Mouse (Mus musculus): ENCODE results near the gene Zmynd8. TPM values are rescaled to one million over a fixed set of nuclear protein-coding genes. Genes with fewer than 3 reads are reported as not detected.

Zmynd8 gene
- polyA plus RNA-seq, 1 experiment from 2014 or later, result 57.6 TPM

DNA sequence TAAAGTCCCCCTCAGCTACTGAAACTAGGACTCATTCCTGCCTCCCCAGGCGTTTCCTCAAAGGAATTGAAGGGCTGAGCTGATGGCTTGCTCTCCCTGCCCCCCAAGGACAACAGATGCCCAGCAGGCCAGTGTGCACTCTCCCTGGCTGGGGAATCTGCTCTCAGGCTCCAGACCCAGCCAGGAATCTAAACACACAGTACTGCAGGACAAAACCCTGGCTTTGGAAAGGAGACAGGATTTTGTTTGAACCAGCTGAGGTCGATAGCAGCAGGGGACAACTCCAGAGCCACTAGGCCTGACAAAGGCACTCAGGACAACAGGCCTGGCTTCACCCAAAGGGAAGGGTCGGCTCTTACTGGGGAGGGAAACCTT, 12.3 kb downstream of the Zmynd8 start:
- no peak overlapping the region for H3K4me2 ChIP-seq (replicated peaks; ENCODE audit: low read depth, low read length)
- peaks cover 76% of the 10 kb centered on the region for H3K4me1 ChIP-seq (ENCODE audit: control insufficient read depth, insufficient read depth, low read length)
- WGBS, result 3% methylated on average over 3 of the region's 3 CpGs

DNA sequence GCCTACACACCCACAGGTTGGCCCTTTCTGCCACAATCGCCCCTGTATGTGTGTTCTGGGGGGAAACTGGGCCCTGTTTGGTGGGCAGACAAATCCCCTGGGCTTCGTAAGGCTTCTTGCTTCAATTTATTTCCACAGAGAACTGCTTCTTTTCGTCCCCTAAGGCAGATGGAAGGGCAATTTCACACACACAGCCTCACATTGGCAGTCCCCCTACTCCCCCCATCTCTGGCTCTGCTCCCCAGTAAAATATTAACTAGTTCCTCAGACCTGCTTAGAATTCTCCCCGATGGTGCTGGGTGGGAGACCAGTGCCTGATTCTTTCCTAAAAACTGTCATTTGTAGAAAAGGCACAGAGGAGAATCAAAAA, 12.9 kb downstream of the Zmynd8 start:
- peak overlapping the region; percentile 12; the same call in 1 of the 2 replicates for H3K4me2 ChIP-seq (replicated peaks; ENCODE audit: low read depth, low read length)
- H3K4me1 ChIP-seq (ENCODE audit: control insufficient read depth, insufficient read depth, low read length), result peaks cover 81% of the 10 kb centered on the region
- no peaks in the 10 kb centered on the region for H3K9me3 ChIP-seq (ENCODE audit: control insufficient read depth, low read depth, low read length)
- H3K4me3 ChIP-seq (ENCODE audit: low read depth, low read length), result no peak overlapping the region
- no peak for ATAC-seq (ENCODE audit: insufficient number of reproducible peaks, insufficient read depth, low FRiP score, low read depth)
- no peaks in the 10 kb centered on the region for H3K27me3 ChIP-seq (ENCODE audit: control insufficient read depth, insufficient read depth, low read length)
- no peaks in the 10 kb centered on the region for H3K36me3 ChIP-seq (ENCODE audit: control insufficient read depth, insufficient read depth, low read length)
- WGBS, result 21% methylated on average over 4 of the region's 4 CpGs
- peak overlapping the region; percentile 100 for H3K27ac ChIP-seq (ENCODE audit: low read length)
- peak overlapping the region; percentile 71; the same call in 1 of the 2 replicates for H3K9ac ChIP-seq (replicated peaks; ENCODE audit: low read depth, low read length)

More for the DNA sequence above, 12.3 kb downstream of the Zmynd8 start:
- H3K4me3 ChIP-seq (ENCODE audit: low read depth, low read length), result no peak overlapping the region
- no peak for ATAC-seq (ENCODE audit: insufficient number of reproducible peaks, insufficient read depth, low FRiP score, low read depth)
- H3K27ac ChIP-seq (ENCODE audit: low read length), result peak overlapping the region; percentile 100
- no peaks in the 10 kb centered on the region for H3K27me3 ChIP-seq (ENCODE audit: control insufficient read depth, insufficient read depth, low read length)
- H3K9me3 ChIP-seq (ENCODE audit: control insufficient read depth, low read depth, low read length), result no peaks in the 10 kb centered on the region
- no peaks in the 10 kb centered on the region for H3K36me3 ChIP-seq (ENCODE audit: control insufficient read depth, insufficient read depth, low read length)
- peak overlapping the region; percentile 0; the same call in 1 of the 2 replicates for H3K9ac ChIP-seq (replicated peaks; ENCODE audit: low read depth, low read length)

DNA sequence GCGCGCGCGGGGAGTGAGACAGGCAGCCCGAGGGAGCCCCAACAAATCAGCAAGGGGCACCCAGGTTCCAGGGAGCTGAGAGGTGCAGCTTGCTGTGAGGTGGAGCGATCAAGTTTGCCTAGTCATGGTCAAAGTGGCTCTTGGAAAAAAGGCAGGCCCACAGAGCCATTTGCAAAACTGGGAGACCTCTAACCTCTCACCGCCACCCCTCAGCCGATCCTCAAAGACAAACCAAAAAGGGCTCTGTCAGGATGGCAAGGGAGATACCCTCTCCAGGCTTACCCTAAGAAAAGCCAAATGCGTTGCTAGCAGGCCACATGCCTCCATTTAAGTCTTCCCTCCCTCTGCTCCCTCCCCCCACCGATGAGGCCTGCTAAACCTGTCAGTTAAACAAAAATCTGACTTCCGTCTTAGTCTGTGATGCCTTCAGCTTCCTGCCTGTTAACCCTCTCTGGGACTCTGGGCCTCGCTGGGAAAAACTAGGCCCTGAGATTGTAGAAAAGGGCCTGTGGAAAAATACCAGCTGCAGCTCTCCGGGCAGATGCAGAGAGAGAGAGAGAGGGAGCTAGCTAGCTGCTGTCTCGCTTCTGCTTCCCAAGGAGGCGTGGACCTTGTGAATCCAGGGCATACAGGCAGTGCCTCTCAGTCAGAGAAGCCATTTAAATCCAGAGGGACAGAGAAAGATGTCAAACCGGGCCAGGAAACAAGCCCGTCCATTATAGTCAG, 13.4 kb downstream of the Zmynd8 start:
- Histone ChIP-seq H3K36me3 (ENCODE audit: control insufficient read depth, insufficient read depth, low read length) (no peaks in the 10 kb centered on the region), H3K27me3 (ENCODE audit: control insufficient read depth, insufficient read depth, low read length) (no peaks in the 10 kb centered on the region), H3K4me3 (ENCODE audit: low read depth, low read length) (no peak overlapping the region), H3K4me1 (ENCODE audit: control insufficient read depth, insufficient read depth, low read length) (peaks cover 87% of the 10 kb centered on the region), H3K9me3 (ENCODE audit: control insufficient read depth, low read depth, low read length) (no peaks in the 10 kb centered on the region), H3K4me2 (replicated peaks; ENCODE audit: low read depth, low read length) (peak overlapping the region; percentile 12; the same call in 1 of the 2 replicates), H3K9ac (replicated peaks; ENCODE audit: low read depth, low read length) (peak overlapping the region; percentile 71; the same call in 1 of the 2 replicates), H3K27ac (ENCODE audit: low read length) (peak overlapping the region; percentile 100)
- peak; percentile 31; the same call in 1 of the 2 replicates for ATAC-seq (ENCODE audit: insufficient number of reproducible peaks, insufficient read depth, low FRiP score, low read depth)
- 7% methylated on average over 13 of the region's 17 CpGs for WGBS

GRCm38 (mm10) chr2:165884577-165885224, 14.1 kb downstream of the Zmynd8 start:
- ATAC-seq (ENCODE audit: insufficient number of reproducible peaks, insufficient read depth, low FRiP score, low read depth), result peak; percentile 47
- Histone ChIP-seq H3K36me3 (ENCODE audit: control insufficient read depth, insufficient read depth, low read length) (no peaks in the 10 kb centered on the region), H3K27me3 (ENCODE audit: control insufficient read depth, insufficient read depth, low read length) (no peaks in the 10 kb centered on the region), H3K4me2 (replicated peaks; ENCODE audit: low read depth, low read length) (peak overlapping the region; percentile 88), H3K4me3 (ENCODE audit: low read depth, low read length) (peak overlapping the region; percentile 24), H3K27ac (ENCODE audit: low read length) (peak overlapping the region; percentile 100), H3K9me3 (ENCODE audit: control insufficient read depth, low read depth, low read length) (no peaks in the 10 kb centered on the region), H3K9ac (replicated peaks; ENCODE audit: low read depth, low read length) (peak overlapping the region; percentile 71), H3K4me1 (ENCODE audit: control insufficient read depth, insufficient read depth, low read length) (peaks cover 93% of the 10 kb centered on the region)
- WGBS, result 5% methylated on average over 21 of the region's 21 CpGs

DNA sequence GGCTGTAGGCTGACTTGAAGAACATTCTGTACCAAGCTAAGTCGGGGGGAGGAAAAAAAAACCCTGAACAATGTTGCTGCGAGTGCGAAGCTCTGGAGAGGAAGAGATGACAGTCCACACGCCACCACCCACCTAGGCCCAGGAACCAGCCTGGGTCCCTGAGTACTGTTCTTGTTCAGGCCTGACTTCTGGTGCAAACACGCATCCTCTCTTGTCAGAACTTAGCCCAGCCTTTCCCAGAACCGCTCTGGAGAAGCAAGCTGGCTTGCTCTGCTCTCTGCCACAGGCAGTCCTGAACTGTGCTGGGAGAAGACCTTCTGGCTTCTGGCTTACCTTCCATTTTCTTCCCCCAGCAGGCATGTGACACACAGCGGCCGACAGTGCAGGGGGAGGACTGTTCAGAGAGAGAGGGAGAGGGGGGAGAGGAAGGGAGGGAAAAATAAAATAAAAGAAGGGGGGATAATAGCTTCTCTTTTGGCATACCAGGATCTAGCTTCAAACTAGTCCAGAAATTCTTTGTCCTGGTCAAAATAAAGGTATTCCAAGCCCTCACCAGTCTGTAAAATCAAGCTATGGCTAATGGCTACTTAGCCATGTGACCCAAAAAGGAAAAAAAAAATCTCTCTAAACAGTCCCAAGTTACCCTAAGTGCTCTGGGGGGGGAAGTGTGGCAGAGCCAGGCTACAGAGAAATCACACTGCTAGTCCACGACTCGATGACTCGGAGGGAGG, 14.8 kb downstream of the Zmynd8 start:
- Histone ChIP-seq H3K27me3 (ENCODE audit: control insufficient read depth, insufficient read depth, low read length) (no peaks in the 10 kb centered on the region), H3K9me3 (ENCODE audit: control insufficient read depth, low read depth, low read length) (no peaks in the 10 kb centered on the region), H3K36me3 (ENCODE audit: control insufficient read depth, insufficient read depth, low read length) (no peaks in the 10 kb centered on the region), H3K27ac (ENCODE audit: low read length) (peak overlapping the region; percentile 100), H3K4me2 (replicated peaks; ENCODE audit: low read depth, low read length) (peak overlapping the region; percentile 88), H3K4me3 (ENCODE audit: low read depth, low read length) (peak overlapping the region; percentile 24), H3K4me1 (ENCODE audit: control insufficient read depth, insufficient read depth, low read length) (peaks cover 96% of the 10 kb centered on the region), H3K9ac (replicated peaks; ENCODE audit: low read depth, low read length) (peak overlapping the region; percentile 56)
- no peak for ATAC-seq (ENCODE audit: insufficient number of reproducible peaks, insufficient read depth, low FRiP score, low read depth)
- WGBS, result 8% methylated on average over 11 of the region's 11 CpGs

- H3K36me3 ChIP-seq (ENCODE audit: control insufficient read depth, insufficient read depth, low read length), result no peaks in the 10 kb centered on the region
- ATAC-seq (ENCODE audit: insufficient number of reproducible peaks, insufficient read depth, low FRiP score, low read depth), result no peak
- 10% methylated on average over 6 of the region's 6 CpGs for WGBS
- peak overlapping the region; percentile 33; the same call in 1 of the 2 replicates for H3K9ac ChIP-seq (replicated peaks; ENCODE audit: low read depth, low read length)
- peak overlapping the region; percentile 24 for H3K4me3 ChIP-seq (ENCODE audit: low read depth, low read length)
- H3K4me2 ChIP-seq (replicated peaks; ENCODE audit: low read depth, low read length), result peak overlapping the region; percentile 88
- H3K27ac ChIP-seq (ENCODE audit: low read length), result peak overlapping the region; percentile 100
- H3K9me3 ChIP-seq (ENCODE audit: control insufficient read depth, low read depth, low read length), result no peaks in the 10 kb centered on the region
- no peaks in the 10 kb centered on the region for H3K27me3 ChIP-seq (ENCODE audit: control insufficient read depth, insufficient read depth, low read length)
- H3K4me1 ChIP-seq (ENCODE audit: control insufficient read depth, insufficient read depth, low read length), result peaks cover 92% of the 10 kb centered on the region
These were observed 15.8 kb downstream of the Zmynd8 start for GRCm38 (mm10) chr2:165883006-165883405.

GRCm38 (mm10) chr2:165881585-165882431, 17.0 kb downstream of the Zmynd8 start:
- peak overlapping the region; percentile 100 for H3K27ac ChIP-seq (ENCODE audit: low read length)
- peak overlapping the region; percentile 88 for H3K4me2 ChIP-seq (replicated peaks; ENCODE audit: low read depth, low read length)
- peak overlapping the region; percentile 24; the same call in 1 of the 2 replicates for H3K4me3 ChIP-seq (ENCODE audit: low read depth, low read length)
- H3K27me3 ChIP-seq (ENCODE audit: control insufficient read depth, insufficient read depth, low read length), result no peaks in the 10 kb centered on the region
- peak overlapping the region; percentile 33; the same call in 1 of the 2 replicates for H3K9ac ChIP-seq (replicated peaks; ENCODE audit: low read depth, low read length)
- 17% methylated on average over 13 of the region's 13 CpGs for WGBS
- ATAC-seq (ENCODE audit: insufficient number of reproducible peaks, insufficient read depth, low FRiP score, low read depth), result no peak
- H3K36me3 ChIP-seq (ENCODE audit: control insufficient read depth, insufficient read depth, low read length), result no peaks in the 10 kb centered on the region
- peaks cover 92% of the 10 kb centered on the region for H3K4me1 ChIP-seq (ENCODE audit: control insufficient read depth, insufficient read depth, low read length)
- H3K9me3 ChIP-seq (ENCODE audit: control insufficient read depth, low read depth, low read length), result no peaks in the 10 kb centered on the region
